Mouse (Mus musculus): ENCODE results near the gene Cadm1. TPM values are rescaled to one million over a fixed set of nuclear protein-coding genes. Genes with fewer than 3 reads are reported as not detected.
A peak's percentile ranks its signal among the peaks of the same experiment; 100 is the strongest.

Gene Cadm1
- total RNA-seq, 2 experiments from 2014 or later: not detected

- ATAC-seq (replicated peaks; ENCODE audit: poor library complexity, severe bottlenecking): no peak
Observed at GRCm38 (mm10) chr9:47603971-47604370, 74.0 kb downstream of the Cadm1 start.

- no peak for ATAC-seq (replicated peaks; ENCODE audit: poor library complexity, severe bottlenecking)
Observed at GRCm38 (mm10) chr9:47605628-47606027, 75.7 kb downstream of the Cadm1 start.

- ATAC-seq (replicated peaks; ENCODE audit: poor library complexity, severe bottlenecking): no peak
Observed at GRCm38 (mm10) chr9:47608441-47608840, 78.5 kb downstream of the Cadm1 start.

GRCm38 (mm10) chr9:47608921-47609320, 78.9 kb downstream of the Cadm1 start:
- ATAC-seq (replicated peaks; ENCODE audit: poor library complexity, severe bottlenecking): no peak

GRCm38 (mm10) chr9:47609443-47609842, 79.5 kb downstream of the Cadm1 start:
- no peak for ATAC-seq (replicated peaks; ENCODE audit: poor library complexity, severe bottlenecking)

GRCm38 (mm10) chr9:47610316-47610715, 80.3 kb downstream of the Cadm1 start:
- ATAC-seq (replicated peaks; ENCODE audit: poor library complexity, severe bottlenecking): no peak

GRCm38 (mm10) chr9:47612894-47613412, 83.0 kb downstream of the Cadm1 start:
- no peak for ATAC-seq (replicated peaks; ENCODE audit: poor library complexity, severe bottlenecking)

GRCm38 (mm10) chr9:47615049-47615448, 85.1 kb downstream of the Cadm1 start:
- ATAC-seq (replicated peaks; ENCODE audit: poor library complexity, severe bottlenecking): no peak

GRCm38 (mm10) chr9:47616391-47616790, 86.4 kb downstream of the Cadm1 start:
- no peak for ATAC-seq (replicated peaks; ENCODE audit: poor library complexity, severe bottlenecking)

GRCm38 (mm10) chr9:47619501-47620029, 89.6 kb downstream of the Cadm1 start:
- no peak for ATAC-seq (replicated peaks; ENCODE audit: poor library complexity, severe bottlenecking)

- no peak for ATAC-seq (replicated peaks; ENCODE audit: poor library complexity, severe bottlenecking)
Observed at GRCm38 (mm10) chr9:47623447-47624445, 93.8 kb downstream of the Cadm1 start.

GRCm38 (mm10) chr9:47624565-47625520, 94.9 kb downstream of the Cadm1 start:
- no peak for ATAC-seq (replicated peaks; ENCODE audit: poor library complexity, severe bottlenecking)

- no peak for ATAC-seq (replicated peaks; ENCODE audit: poor library complexity, severe bottlenecking)
Observed at GRCm38 (mm10) chr9:47625621-47626210, 95.7 kb downstream of the Cadm1 start.

GRCm38 (mm10) chr9:47627966-47628365, 98.0 kb downstream of the Cadm1 start:
- ATAC-seq (replicated peaks; ENCODE audit: poor library complexity, severe bottlenecking): no peak; the same call in 1 of the 2 replicates

GRCm38 (mm10) chr9:47628550-47628949, 98.6 kb downstream of the Cadm1 start:
- peak; percentile 61 for ATAC-seq (replicated peaks; ENCODE audit: poor library complexity, severe bottlenecking)

- peak; percentile 42 for ATAC-seq (replicated peaks; ENCODE audit: poor library complexity, severe bottlenecking)
Observed at GRCm38 (mm10) chr9:47634695-47635094, 104.7 kb downstream of the Cadm1 start.

- ATAC-seq (replicated peaks; ENCODE audit: poor library complexity, severe bottlenecking): no peak
Observed at GRCm38 (mm10) chr9:47642663-47643062, 112.7 kb downstream of the Cadm1 start.

- no peak for ATAC-seq (replicated peaks; ENCODE audit: poor library complexity, severe bottlenecking)
Observed at GRCm38 (mm10) chr9:47645056-47645455, 115.1 kb downstream of the Cadm1 start.

- no peak for ATAC-seq (replicated peaks; ENCODE audit: poor library complexity, severe bottlenecking)
Observed at GRCm38 (mm10) chr9:47651431-47651830, 121.5 kb downstream of the Cadm1 start.

GRCm38 (mm10) chr9:47652203-47652602, 122.2 kb downstream of the Cadm1 start:
- no peak for ATAC-seq (replicated peaks; ENCODE audit: poor library complexity, severe bottlenecking)
